Mouse (Mus musculus) C2C12 (cell line): ENCODE data around the gene Rab5c.

Experiments used
- CTCF ChIP-seq: IDR thresholded peaks from one replicate; pipeline ENCODE4 v1.5.1; 2011; ENCODE audit not compliant: control insufficient read depth, insufficient read depth, insufficient read length
- FOSL1 ChIP-seq: IDR thresholded peaks from one replicate; pipeline ENCODE4 v1.8.0; 2011; ENCODE audit warnings: mild to moderate bottlenecking, low read length; ENCODE audit not compliant: poor library complexity, insufficient read depth, severe bottlenecking
- MAX ChIP-seq: IDR thresholded peaks from one replicate; pipeline ENCODE4 v1.6.1; 2011; ENCODE audit warnings: mild to moderate bottlenecking, control low read depth
- MYOD1 ChIP-seq: IDR thresholded peaks from one replicate; pipeline ENCODE4 v1.6.1; 2011; ENCODE audit warnings: low read depth; ENCODE audit not compliant: control insufficient read depth, insufficient read length
- MYOG ChIP-seq: IDR thresholded peaks from one replicate; pipeline ENCODE4 v1.6.1; 2011; ENCODE audit not compliant: control insufficient read depth, insufficient read length; ENCODE audit errors: extremely low read depth
- USF1 ChIP-seq: IDR thresholded peaks from one replicate; pipeline ENCODE4 v1.6.1; 2011; ENCODE audit warnings: low read depth, mild to moderate bottlenecking, control low read depth, moderate library complexity

DNA sequence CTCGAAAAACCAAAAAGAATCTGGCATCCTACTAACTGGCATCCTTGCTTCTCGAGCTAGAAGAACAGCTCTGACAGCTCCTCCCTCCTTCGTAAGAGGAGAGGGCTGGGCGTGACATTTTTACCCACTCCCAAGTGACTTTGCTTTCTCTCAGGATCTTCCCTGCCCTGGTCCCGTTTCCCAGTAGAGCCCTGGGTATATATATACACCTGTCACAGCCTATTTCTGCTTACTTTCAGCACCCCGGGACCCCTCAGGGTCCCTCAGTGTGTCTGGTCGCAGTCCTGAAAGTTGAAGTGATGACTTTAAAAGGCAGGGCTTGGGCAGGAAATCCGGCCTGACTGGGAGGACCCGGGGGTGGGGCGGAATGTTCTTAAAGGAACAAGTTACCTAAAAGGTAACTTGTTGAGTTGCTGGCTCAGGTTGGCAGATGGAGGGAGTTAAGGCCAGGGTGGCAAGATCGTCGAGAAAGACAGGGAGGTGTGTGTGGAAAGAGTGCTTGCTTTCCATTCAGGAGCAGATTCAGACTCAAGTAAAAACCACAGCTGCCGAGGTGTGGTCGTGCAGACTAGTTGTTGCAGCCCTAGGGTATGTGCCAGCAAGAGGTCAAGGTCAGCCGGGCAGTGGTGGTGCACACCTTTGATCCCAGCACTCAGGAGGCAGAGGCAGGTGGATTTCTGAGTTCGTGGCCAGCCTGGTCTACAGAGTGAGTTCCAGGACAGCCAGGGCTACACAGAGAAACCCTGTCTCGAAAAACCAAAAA, 32.8 kb upstream of the Rab5c start, which contains the start of gene Ghdc:
- TF ChIP-seq CTCF (no peak), MAX (peak; percentile 6), USF1 (no peak), FOSL1 (no peak), MYOD1 (no peak), MYOG (no peak)
